Mouse (Mus musculus) brain, adult 2 months (tissue): ENCODE measurements around the gene Dusp10.

Source experiments
- DNase-seq: peaks from one replicate; pipeline ENCODE4 v3.0.0; 2011; ENCODE audit warnings: low read depth, low spot score

The Dusp10 gene

GRCm38 (mm10) chr1:184100927-184101749 lies 88.0 kb downstream of the Dusp10 start:
- no peak for DNase-seq

- DNase-seq: no peak
Observed at GRCm38 (mm10) chr1:184101750-184102046, 88.6 kb downstream of the Dusp10 start.

GRCm38 (mm10) chr1:184106832-184107231 lies 93.7 kb downstream of the Dusp10 start:
- peak; percentile 19 for DNase-seq

- DNase-seq: no peak
Observed at GRCm38 (mm10) chr1:184107448-184107847, 94.3 kb downstream of the Dusp10 start.

- DNase-seq: no peak
Observed at GRCm38 (mm10) chr1:184108254-184108653, 95.2 kb downstream of the Dusp10 start.

GRCm38 (mm10) chr1:184117586-184117985 lies 104.5 kb downstream of the Dusp10 start:
- no peak for DNase-seq

GRCm38 (mm10) chr1:184117991-184118390 lies 104.9 kb downstream of the Dusp10 start:
- DNase-seq: no peak

- no peak for DNase-seq
Observed at GRCm38 (mm10) chr1:184118586-184118985, 105.5 kb downstream of the Dusp10 start.
